Mouse (Mus musculus): Measurements from ENCODE around the gene Uba3.

DNA sequence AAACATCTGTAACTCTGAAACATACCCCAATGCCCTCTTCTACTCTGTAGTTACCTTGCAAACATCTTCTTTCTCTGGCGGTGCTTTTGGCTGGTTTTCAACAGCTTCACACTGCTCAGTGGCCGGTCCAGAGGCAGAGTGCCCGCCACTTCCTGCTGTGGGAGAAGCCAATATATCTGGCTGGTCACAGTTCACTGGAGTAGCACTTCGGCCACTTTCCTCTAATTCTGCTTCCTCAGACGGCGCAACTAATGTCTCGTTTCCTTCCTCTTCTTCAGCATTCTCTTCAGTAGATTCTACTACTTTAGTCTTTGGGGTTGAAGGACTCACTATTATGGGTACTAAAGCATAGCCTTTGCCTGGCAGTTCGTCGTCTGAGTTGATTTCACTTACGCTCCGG lies 29.7 kb downstream of the Uba3 start:
- TF ChIP-seq CTCF (IDR thresholded peaks at IDR 0.05; ENCODE audit: low read depth) (no peak), EP300 (IDR thresholded peaks at IDR 0.05; ENCODE audit: low read depth) (no peak)

Measured in heart, postnatal 0 days (tissue).